Mouse (Mus musculus) telencephalon, adult 2 months (tissue): ENCODE measurements around the gene Aatf.

Experiments
- DNase-seq: peaks from one replicate; pipeline ENCODE4 v3.0.0-alpha.2; 2011; ENCODE audit warnings: low read depth, low spot score

Aatf gene

DNA sequence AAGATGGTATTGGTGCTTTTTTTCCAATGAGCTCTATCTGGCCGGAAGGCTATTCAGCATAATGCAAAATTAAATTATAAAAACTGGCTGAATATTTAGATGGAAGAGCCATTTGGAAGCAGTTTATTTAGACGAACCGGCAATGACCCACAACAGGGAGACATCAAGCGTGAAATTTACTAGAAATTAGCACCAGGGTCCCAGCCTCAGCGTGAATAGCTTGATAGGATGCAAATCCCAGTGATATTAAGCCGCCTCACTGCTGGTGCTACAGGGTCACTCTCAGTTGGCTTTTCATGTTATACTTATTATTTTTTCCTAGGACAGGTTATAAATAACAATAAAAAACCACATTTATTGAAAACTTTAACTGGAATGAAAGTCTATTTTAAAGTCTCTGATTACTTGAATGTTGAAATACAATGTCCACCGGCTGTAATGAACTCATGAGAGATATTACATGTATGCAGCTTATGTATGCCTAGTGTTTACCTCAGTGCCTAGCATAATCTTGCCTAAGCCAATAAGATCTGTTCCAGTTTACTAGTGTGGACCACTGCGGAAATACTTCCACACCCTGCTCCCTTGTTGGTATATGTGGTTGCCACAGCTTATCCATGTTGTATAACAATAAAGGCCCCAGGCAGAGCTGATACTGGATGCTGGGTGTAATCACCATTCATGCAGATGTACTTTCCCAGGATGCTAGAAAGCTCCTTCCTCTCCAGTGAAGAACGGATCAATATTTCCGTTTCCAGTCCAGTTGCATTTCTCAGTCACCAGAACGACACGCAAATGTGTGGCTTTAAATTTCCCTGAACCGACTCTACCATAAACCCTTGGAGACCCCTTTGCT, 136.6 kb downstream of the Aatf start:
- DNase-seq: no peak

GRCm38 (mm10) chr11:84375951-84376496, 137.3 kb downstream of the Aatf start:
- no peak for DNase-seq

DNA sequence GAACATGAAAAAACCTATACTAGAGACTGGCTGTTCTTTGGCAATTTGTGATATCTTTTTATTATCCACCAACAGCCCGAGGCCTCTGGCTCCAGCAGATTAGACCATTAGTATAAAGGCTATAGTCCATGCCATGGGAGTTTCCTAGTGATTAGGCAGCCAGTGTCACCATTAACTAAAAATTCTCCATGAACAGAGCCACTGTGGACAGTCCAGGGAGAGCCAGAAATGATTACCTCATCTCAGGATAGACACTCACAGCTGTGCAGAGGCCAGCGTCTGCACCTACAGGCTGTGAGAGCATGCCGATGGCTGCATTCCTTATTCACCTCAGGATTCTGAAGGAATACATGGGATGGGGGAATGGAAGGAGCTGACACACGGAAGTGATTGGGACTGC, 140.2 kb downstream of the Aatf start:
- DNase-seq: no peak
